Mouse (Mus musculus): ENCODE measurements around the gene Wasf3.

GRCm38 (mm10) chr5:146432476-146432875 is 47.7 kb downstream of the Wasf3 start:
- TF ChIP-seq CTCF (IDR thresholded peaks at IDR 0.05; ENCODE audit: low read depth) (no peak), EP300 (optimal IDR thresholded peaks at IDR 0.05) (no peak)

All from stomach, postnatal 0 days (tissue).